Mouse (Mus musculus): ENCODE results near the gene Atp2a2.
"Not testable (repeated sequence)": the region's sequence is repeated elsewhere in the genome, so short reads cannot be mapped to it uniquely, and the experiment has no call there.

The Atp2a2 gene

GRCm38 (mm10) chr5:122494449-122494848 is 7.6 kb downstream of the Atp2a2 start:
- no peak for DNase-seq (ENCODE audit: low spot score in 2 of 2)

DNA sequence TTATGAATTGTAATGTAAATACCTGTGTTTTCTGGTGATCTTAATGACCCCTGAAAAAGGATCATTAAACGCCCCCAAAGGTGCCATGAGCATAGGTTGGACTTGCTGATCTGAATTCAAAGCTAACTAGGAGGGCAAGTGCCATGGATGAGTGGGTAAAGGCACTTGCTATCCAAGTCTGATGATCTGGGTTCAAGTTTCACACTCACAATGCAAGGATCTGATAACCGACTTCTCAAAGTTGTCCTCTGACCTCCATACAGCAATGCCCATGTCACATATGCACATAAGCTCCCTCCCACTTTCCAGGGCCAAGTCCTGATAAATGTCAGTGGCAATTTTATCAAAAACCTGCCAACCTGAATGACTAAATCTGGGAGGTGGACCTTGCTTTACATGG is 9.0 kb downstream of the Atp2a2 start:
- DNase-seq (ENCODE audit: low spot score in 2 of 2): no peak

GRCm38 (mm10) chr5:122491385-122491784 is 10.6 kb downstream of the Atp2a2 start:
- DNase-seq (ENCODE audit: low spot score in 2 of 2): no peak

GRCm38 (mm10) chr5:122490148-122490547 is 11.9 kb downstream of the Atp2a2 start:
- no peak for DNase-seq (ENCODE audit: low spot score in 2 of 2)

DNA sequence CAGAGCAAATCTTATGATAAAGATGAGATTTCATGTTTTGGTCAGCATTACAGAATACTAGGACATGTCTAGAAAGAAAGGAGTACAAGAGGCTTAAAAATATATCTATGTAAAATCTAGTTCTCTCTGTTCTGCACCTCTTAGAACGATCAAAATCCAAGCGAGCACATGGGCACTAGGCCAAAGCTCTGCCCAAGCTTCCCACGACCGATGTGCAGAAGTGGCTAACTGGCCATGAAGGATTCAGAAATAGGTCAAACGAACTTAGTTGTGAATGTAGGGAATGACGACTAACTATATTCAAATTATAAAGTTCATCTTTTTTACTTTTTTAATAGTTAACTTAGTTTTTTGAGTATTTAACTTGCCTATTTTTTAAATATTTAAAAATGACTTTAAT is 14.2 kb downstream of the Atp2a2 start:
- no peak for DNase-seq (ENCODE audit: low spot score in 2 of 2)

DNA sequence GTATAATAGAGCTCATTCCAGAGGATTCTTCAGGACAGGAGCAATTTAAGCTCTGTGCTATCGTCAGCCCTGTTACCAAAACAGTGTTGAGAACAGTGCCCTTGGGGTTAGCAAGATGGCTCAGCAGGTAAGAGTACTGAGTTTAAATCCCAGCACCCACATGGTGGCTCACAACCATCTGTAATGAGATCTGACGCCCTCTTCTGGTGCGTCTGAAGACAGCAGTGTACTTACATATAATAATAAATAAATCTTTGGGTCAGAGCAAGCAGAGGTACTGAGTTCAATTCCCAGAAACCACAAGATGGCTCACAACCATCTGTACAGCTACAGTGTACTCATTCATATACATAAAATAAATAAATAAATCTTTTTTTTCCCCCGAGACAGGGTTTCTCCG is 15.8 kb downstream of the Atp2a2 start:
- DNase-seq (ENCODE audit: low spot score in 2 of 2): not testable (repeated sequence)

DNA sequence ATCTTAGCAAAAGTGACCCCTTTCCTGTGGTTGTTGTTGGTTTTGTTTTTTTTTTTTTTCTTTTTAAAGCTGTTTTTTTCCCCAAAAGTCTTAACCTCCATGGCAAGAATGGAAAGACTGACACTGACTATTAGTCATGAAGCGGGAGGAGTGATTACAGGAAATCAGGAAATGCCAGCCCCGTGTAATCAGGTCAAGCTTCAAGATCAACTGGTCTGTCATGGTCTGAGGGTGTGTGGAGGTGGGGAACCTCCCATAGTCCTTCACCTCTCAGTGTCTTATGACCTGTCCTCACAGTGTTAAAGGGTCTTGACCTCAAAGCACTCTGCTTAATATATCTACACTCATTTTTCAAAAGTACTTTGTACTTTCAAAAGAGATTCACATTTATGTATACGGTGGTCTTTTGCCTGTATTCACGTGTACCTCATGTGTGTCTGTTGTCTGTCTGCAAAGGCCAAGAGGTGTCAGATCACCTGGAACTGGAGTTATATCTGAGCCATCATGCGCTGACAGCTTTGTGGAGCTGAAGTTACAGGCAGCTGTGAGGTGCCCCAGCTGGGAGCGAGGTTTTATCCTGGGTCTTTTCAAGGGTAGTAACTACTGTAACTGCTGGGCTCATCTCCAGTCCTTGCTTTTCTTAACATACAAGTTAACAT is 19.2 kb downstream of the Atp2a2 start:
- DNase-seq (ENCODE audit: low spot score in 2 of 2): no peak

- no peak for DNase-seq (ENCODE audit: low spot score in 2 of 2)
Measured at GRCm38 (mm10) chr5:122481844-122482243, 20.2 kb downstream of the Atp2a2 start.

DNA sequence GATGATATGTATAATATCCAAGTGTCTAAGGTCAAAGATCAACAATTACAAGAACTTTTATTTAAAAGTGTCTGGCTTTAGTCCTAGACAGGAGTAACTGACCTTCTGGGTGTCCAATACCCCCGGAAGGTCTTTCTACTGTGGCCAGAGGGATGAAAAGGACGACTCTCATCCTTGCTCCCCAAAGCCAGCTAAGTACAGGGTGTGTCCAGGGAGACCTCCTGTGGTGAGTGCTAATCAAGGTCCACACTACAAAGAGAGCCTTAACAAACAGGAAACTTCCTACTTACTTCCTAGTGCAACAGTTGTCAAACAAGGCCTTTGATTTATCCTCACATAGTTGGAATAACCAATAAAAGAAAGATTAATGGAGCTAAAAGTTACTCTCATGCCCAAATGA is 22.9 kb downstream of the Atp2a2 start:
- no peak for DNase-seq (ENCODE audit: low spot score in 2 of 2)

- no peak for DNase-seq (ENCODE audit: low spot score in 2 of 2)
Measured at GRCm38 (mm10) chr5:122477492-122477891, 24.5 kb downstream of the Atp2a2 start.

DNA sequence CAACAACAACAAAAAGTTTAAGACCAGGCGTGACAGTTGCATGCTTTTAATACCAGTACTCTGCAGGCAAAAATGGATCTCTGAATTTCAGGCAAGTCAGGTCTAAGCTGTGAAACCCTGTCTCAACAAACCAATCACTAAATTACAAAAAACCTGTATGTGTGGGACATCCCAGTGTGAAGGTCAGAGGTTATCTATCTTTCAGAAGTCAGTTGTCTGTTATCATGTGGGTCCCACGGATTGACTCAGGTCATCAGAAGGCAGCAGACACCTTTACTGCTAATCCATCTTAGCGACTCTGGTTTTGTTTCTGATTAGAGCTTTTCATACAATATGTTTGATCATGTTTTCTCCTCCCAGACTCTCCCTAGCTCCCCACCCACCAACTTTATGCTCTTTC is 25.9 kb downstream of the Atp2a2 start:
- no peak for DNase-seq (ENCODE audit: low spot score in 2 of 2)

DNA sequence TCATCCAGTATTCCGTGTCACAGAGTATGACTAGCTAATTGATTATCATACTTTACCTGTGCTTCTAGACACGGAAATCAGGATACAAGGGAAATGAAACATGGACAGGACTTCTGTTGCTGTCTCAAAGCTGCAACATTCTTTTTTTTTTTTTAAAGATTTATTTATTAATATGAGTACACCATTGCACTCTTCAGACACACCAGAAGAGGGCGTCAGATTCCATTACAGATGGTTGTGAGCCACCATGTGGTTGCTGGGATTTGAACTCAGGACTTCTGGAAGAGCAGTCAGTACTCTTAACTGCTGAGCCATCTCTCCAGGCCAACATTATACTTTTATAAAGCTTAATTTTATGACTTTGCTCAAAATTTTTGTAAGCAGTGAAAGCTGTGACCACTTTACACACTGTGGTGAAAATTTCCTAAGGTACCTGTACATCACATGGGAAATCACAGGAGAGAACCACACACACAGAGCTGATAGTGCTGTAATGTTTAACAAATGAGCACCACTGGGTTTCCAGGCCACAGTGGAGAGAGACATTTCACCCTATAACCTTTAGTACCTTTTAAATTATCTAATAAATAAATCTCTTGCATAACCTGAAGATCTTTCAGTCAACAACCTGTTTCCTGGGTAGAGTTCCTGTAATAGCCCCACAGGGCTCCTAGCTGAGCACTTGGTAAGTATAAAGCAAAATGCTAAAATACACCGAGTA is 27.2 kb downstream of the Atp2a2 start:
- no peak for DNase-seq (ENCODE audit: low spot score in 2 of 2)

DNA sequence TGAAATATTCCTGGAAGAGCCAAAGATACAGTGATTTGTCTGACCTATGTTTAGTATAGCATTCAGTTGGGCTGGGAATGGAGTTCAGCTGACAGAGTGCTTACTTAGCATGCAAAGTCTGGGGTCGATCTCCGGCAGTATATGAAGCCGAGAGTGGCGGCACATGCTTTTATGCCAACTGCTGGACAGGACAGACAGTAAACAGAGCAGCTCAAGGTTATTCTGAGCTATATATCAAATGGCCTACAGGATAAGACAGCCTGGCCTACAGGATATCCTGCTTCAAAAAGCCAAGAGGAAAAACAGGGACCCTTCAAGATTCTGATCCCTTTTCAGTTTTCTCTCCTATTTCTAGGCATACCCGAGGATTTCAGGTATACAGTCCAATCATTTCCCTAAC is 30.4 kb downstream of the Atp2a2 start:
- DNase-seq (ENCODE audit: low spot score in 2 of 2): no peak

DNA sequence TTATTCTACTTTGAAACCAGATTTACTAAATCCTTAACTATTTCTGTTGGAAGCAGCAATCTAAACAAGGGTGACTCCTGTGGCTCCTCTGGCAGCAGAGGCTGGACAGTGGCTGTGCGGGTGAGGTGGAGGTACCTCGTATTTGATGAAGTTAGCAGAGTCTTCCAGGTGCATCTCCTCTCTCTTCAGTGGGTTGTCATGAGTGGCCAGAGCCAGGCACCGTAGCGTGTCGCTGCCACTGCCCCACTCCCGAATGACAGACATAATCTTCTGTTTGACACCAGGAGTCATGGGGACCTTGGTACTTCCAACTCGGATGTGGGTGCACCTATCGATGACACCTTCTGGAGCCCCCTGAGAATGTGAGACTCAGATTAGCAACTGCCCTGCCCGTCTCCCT is 40.6 kb downstream of the Atp2a2 start:
- no peak for DNase-seq (ENCODE audit: low spot score in 2 of 2)

DNA sequence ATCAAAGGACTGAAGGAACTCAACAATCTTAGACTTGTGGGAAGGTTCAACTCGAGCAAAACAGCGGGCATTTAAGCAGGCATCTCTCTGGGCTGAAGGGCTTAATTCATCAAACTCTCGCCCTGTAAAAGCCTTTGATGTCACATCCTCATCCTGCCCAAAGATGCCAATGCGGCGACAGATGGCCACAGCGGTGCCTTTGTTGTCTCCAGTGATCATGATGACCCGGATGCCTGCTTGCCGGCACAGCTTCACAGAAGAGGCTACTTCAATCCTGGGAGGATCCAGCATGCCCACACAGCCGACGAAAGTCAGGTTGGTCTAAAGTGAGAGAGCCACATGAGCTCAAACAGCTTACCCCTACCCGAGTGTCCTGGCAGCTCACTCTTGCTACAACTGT is 41.4 kb downstream of the Atp2a2 start:
- DNase-seq (ENCODE audit: low spot score in 2 of 2): no peak

DNA sequence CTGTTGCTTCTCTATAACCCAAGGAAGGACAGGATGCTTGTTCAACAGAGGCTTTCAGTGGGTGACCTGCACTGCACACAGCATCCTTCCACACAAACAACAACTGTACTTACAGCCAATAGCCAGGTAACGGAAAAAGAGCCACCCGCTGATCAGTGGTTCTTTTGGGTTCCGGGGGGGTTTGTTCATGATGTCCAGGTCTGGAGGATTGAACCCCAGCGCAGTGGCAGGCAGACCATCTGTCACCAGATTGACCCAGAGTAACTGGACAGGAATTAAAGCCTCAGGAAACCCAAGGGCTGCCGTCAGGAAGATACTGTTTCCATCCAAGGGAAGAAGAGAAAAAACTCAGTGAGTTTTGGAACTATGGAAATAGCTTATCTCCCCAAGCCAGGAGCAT is 42.7 kb downstream of the Atp2a2 start:
- no peak for DNase-seq (ENCODE audit: low spot score in 2 of 2)

DNA sequence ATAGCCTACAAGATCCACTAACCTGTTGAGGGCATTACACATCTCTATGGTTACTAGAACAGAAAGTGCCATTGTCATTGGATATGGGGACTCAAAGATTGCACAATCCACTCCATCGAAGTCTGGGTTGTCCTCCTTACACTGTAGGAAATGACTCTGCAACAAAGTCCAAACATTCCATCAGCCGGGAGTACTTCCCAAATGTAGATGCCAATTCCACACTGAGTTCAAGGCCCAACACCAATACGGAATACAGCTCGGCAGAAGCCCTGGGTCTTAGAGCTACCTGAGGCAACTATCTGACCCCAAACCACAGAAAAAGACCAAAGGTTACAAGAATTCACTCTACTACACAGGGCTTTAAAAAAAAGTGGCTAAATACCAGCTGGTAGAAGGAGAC is 44.0 kb downstream of the Atp2a2 start:
- no peak for DNase-seq (ENCODE audit: low spot score in 2 of 2)

DNA sequence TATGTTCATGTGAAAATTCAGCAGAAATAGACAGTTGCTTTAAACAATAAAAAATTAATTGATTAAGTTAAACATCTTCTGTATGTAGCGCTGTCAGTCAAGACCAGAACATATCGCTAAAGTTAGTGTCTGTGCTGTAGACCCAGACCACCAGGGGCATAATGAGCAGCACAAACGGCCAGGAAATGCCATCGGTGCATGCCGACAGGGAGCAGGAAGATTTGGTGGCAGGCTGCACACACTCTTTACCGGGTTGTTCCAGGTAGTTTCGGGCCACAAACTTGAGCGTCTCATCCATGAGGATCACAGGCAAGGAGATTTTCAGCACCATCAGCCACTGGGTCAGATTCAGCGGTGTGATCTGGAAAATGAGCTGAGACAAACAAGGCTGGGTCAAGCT is 45.0 kb downstream of the Atp2a2 start:
- not testable (repeated sequence) for DNase-seq (ENCODE audit: low spot score in 2 of 2)

DNA sequence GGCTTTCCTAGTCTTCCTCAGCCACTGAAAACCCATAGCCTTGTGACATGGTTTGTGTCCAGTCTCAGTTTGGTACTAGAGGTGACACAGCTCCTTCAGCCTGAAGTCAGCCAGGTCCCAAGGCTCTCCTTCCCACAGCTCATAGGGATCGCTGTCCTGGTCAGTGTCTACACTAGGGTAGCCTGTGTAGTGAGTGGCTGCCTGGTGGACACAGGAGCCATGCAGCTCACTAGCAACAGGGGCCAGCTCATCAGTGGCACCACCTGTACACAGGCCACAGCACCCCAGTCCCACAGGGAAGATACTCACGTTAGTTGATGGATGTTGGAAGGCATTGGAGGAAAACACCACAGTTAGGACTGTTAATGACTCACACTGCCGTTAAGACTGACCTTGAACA is 46.4 kb downstream of the Atp2a2 start:
- no peak for DNase-seq (ENCODE audit: low spot score in 2 of 2)

GRCm38 (mm10) chr5:122454883-122455282 is 47.1 kb downstream of the Atp2a2 start:
- DNase-seq (ENCODE audit: low spot score in 2 of 2): no peak

GRCm38 (mm10) chr5:122454442-122454841 is 47.6 kb downstream of the Atp2a2 start:
- DNase-seq (ENCODE audit: low spot score in 2 of 2): no peak

- no peak for DNase-seq (ENCODE audit: low spot score in 2 of 2)
Measured at GRCm38 (mm10) chr5:122453188-122453587, 48.8 kb downstream of the Atp2a2 start.

GRCm38 (mm10) chr5:122452194-122452593 is 49.8 kb downstream of the Atp2a2 start:
- no peak for DNase-seq (ENCODE audit: low spot score in 2 of 2)

DNA sequence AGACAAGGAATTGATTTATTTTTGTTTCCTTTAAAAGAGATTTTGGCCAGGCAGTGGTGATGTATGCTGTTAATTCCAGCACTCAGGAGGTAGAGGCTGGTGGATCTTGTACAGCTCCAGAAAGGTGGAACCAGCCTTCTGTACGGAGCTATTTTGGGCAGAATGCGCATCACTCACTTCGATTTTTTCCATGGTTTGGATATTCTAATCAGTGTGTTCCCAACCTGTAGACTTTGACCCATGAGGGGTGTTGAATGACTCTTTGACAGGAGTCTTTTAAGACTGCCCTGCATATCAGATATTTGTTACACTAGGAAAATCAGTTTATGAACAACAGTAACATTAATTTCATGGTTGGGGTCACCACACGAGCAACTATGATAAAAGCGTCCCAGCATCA is 50.7 kb downstream of the Atp2a2 start:
- no peak for DNase-seq (ENCODE audit: low spot score in 2 of 2)
